Mouse (Mus musculus): ENCODE measurements around the gene Mipol1. TPM values are rescaled to one million over a fixed set of nuclear protein-coding genes. Genes with fewer than 3 reads are reported as not detected.

Gene Mipol1
- total RNA-seq (2021) = 1 to 10 TPM; 4.1 to 4.5 TPM
- 1.3 and 1.5 TPM in 2 replicates for polyA plus RNA-seq (2012; rRNA removed)
- long read RNA-seq, partial matches to known transcripts = 0 of 3 reads
- long read RNA-seq, other reads (novel, unspliced or antisense) = 1 of 3 reads

DNA sequence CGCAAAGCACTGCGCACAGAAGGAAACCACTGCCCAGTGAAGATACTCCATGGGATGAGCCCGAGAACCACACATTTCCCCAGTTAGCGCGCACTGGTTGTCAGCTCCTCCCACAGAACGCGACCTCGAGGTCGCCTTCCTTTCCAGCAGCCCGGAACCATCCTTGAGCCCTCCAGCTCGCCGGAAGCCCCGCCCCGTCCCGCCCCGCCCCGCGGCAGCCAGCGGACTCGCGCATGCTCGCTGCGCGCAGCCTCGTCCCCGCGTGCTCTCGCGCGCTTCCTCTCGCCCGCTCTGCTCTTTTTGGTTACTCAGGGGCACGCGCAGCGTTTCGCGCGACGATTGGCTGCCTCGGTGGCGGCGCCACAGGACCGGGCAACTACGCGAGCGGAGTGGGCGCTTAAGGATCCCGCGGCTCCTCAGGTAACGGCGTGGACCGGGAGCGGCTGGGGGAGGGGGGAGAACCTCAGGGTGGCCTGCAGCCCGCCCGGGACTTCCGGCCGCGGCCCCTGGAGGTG is at the start of gene Mipol1, which contains the start of gene Prps1l3:
Gene Mipol1, plus strand, starts transcription at position 236 of the 515 bp plus-strand sequence.
Gene Prps1l3, plus strand, starts transcription at position 221 of the 515 bp plus-strand sequence.
- no peaks in the 10 kb centered on the region; the same call in none of the 2 replicates for H3K36me3 ChIP-seq (ENCODE audit: control insufficient read depth, insufficient read depth, low read length)
- peak within 1 kb of the TSS; percentile 97 for H3K27ac ChIP-seq
- peak; percentile 88 to 93 for DNase-seq
- no peaks in the 10 kb centered on the region for H3K27me3 ChIP-seq (ENCODE audit: control insufficient read depth, insufficient read depth, low read length)
- H3K9ac ChIP-seq (ENCODE audit: low read depth, low read length) = peak within 1 kb of the TSS; percentile 89
- TF ChIP-seq CTCF (IDR thresholded peaks at IDR 0.05) (0 out of 2 replicates have a peak, but pooled peaks have one; percentile 10), POLR2A (IDR thresholded peaks at IDR 0.05; ENCODE audit: insufficient read depth, low read depth, low read length) (peak; percentile 79), EP300 (IDR thresholded peaks at IDR 0.05; ENCODE audit: insufficient read depth, low read depth, low read length) (0 out of 2 replicates have a peak, but pooled peaks have one; percentile 41)
- under 1% methylated on average over 58 of the region's 58 CpGs for WGBS
- peak within 1 kb of the TSS; percentile 70 for H3K4me3 ChIP-seq
- intact Hi-C loops (cut with DNase I) = loop anchor here (2.0 to 5.0 kb wide), 2 partner anchors 19 to 1782 kb away; partner anchors contain the start of genes Gemin2 and Sec23a
- H3K4me1 ChIP-seq (ENCODE audit: control insufficient read depth, insufficient read depth, low read length) = peaks cover 7% of the 10 kb centered on the region
- peaks cover 2% of the 10 kb centered on the region for H3K79me2 ChIP-seq (replicated peaks; ENCODE audit: control insufficient read depth, insufficient read depth, low read length)

DNA sequence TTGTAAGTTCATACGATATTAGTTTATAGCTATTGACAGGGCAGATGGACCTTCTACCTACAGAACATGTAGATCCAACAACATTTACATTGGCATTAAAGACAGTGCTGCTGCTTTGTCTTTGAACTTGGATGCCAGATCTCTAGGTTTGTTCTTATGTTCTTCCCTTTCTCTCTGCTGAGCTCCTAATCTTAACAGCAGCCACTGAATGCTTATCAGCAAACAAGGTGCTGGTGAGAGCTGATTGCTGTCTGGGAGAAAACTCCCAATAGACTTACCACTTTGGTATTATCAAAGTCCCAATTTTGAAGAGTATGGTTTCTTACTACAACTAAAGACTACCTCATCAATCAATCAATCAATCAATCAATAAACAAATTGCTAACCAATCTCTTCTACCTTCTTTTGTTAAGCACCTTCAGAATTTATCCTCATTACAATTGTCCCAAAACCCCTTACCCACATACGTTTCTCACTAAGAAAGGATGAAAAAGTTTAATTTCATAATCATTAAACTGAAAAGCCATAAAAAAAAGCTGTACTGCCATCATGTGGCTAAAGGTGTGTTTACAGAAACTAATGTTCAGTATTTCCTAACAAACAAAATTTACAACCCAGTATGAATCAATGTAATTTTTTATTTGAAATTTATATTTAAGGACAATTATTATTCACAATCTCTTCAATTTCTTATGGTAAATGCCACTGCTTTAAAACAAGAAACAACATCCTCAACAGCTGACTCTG is 45.7 kb upstream of the Mipol1 start:
- Histone ChIP-seq H3K9ac (ENCODE audit: low read depth, low read length) (no peak overlapping the region), H3K4me3 (no peak overlapping the region), H3K36me3 (ENCODE audit: control insufficient read depth, insufficient read depth, low read length) (no peaks in the 10 kb centered on the region), H3K27me3 (ENCODE audit: control insufficient read depth, insufficient read depth, low read length) (no peaks in the 10 kb centered on the region), H3K27ac (no peak overlapping the region), H3K4me1 (ENCODE audit: control insufficient read depth, insufficient read depth, low read length) (peaks cover 1% of the 10 kb centered on the region), H3K79me2 (replicated peaks; ENCODE audit: control insufficient read depth, insufficient read depth, low read length) (no peaks in the 10 kb centered on the region)
- intact Hi-C loops (cut with DNase I) = loop anchor here (5.0 to 10.0 kb wide), 2 partner anchors 197 to 500 kb away; no protein-coding TSS in a partner anchor
- DNase-seq = no peak
- 50% methylated on average over 2 of the region's 2 CpGs for WGBS
- TF ChIP-seq EP300 (IDR thresholded peaks at IDR 0.05; ENCODE audit: insufficient read depth, low read depth, low read length) = no peak
- peak; percentile 59 for TF ChIP-seq CTCF (IDR thresholded peaks at IDR 0.05)

DNA sequence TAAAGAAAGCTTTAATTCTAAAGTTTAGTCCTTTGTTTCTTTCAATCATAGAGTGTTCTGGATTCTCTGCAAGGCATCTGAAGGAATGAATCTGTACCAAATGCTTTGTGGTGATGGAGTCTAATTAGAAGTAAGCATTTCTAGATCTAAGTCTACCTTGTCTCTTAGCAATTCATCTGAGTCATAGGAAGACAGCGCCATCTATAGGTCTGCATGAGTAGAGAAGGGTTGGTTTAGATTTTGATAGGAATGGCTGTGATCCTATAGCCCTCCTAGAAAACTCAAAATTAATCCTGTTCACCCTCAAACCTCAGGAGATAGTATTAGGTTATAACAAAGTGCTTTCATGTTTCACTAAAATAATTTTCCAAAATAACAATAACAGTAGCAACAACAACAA is 44.8 kb upstream of the Mipol1 start:
- Histone ChIP-seq H3K9ac (ENCODE audit: low read depth, low read length) (no peak overlapping the region), H3K4me1 (ENCODE audit: control insufficient read depth, insufficient read depth, low read length) (no peaks in the 10 kb centered on the region), H3K79me2 (replicated peaks; ENCODE audit: control insufficient read depth, insufficient read depth, low read length) (no peaks in the 10 kb centered on the region), H3K36me3 (ENCODE audit: control insufficient read depth, insufficient read depth, low read length) (no peaks in the 10 kb centered on the region), H3K27me3 (ENCODE audit: control insufficient read depth, insufficient read depth, low read length) (no peaks in the 10 kb centered on the region), H3K4me3 (no peak overlapping the region), H3K27ac (no peak overlapping the region)
- intact Hi-C loops (cut with DNase I) = loop anchor here (5.0 to 10.0 kb wide), 2 partner anchors 198 to 501 kb away; no protein-coding TSS in a partner anchor
- 0% methylated on average over 1 of the region's 1 CpGs for WGBS
- TF ChIP-seq EP300 (IDR thresholded peaks at IDR 0.05; ENCODE audit: insufficient read depth, low read depth, low read length) (no peak), POLR2A (IDR thresholded peaks at IDR 0.05; ENCODE audit: insufficient read depth, low read depth, low read length) (no peak), CTCF (IDR thresholded peaks at IDR 0.05) (peak; percentile 73)
- DNase-seq = no peak

DNA sequence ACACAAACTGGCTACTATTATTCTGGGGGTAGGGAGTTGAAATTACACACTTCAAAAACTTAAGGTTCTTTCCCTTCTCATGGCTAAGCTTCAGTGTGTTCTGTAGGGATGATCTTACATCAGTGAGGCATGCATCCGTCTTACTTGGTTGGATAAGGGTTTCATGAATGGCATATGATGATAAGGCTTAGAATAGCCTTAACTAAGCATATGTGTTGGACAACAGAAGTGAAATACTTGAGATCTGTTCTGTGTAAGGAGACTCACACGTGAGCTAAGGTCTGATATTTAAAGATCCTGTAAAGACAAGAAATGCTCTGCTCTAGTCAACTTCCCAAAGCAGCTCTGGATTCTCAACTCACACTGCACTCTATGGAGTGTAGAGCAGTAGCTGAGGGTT is 44.1 kb upstream of the Mipol1 start:
- Histone ChIP-seq H3K27me3 (ENCODE audit: control insufficient read depth, insufficient read depth, low read length) (no peaks in the 10 kb centered on the region), H3K9ac (ENCODE audit: low read depth, low read length) (no peak overlapping the region), H3K27ac (no peak overlapping the region), H3K4me3 (no peak overlapping the region), H3K36me3 (ENCODE audit: control insufficient read depth, insufficient read depth, low read length) (no peaks in the 10 kb centered on the region), H3K4me1 (ENCODE audit: control insufficient read depth, insufficient read depth, low read length) (no peaks in the 10 kb centered on the region), H3K79me2 (replicated peaks; ENCODE audit: control insufficient read depth, insufficient read depth, low read length) (no peaks in the 10 kb centered on the region)
- no peak for DNase-seq
- WGBS = 42% methylated on average over 2 of the region's 2 CpGs
- intact Hi-C loops (cut with DNase I) = loop anchor here (5.0 to 10.0 kb wide), 2 partner anchors 199 to 501 kb away; no protein-coding TSS in a partner anchor
- TF ChIP-seq POLR2A (IDR thresholded peaks at IDR 0.05; ENCODE audit: insufficient read depth, low read depth, low read length) (no peak), EP300 (IDR thresholded peaks at IDR 0.05; ENCODE audit: insufficient read depth, low read depth, low read length) (no peak), CTCF (IDR thresholded peaks at IDR 0.05) (no peak)

DNA sequence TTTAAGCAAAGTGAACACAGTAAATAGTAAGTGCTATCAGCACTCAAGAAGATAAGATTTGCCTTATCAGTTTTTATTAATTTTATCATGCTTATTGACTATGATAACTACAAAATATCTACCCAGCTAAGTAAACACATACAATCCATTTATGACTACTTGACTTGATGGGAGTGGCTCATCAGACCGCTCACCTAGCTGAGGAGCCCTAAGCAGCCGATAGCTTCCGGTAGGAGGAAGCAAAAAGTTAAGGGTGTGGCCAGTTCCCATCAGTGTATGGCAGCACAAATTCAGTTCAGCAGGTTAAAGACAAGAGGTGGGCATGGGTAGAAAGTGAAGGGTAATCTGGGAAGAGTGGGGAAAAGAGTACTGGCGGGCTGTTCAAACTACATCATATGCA is 43.2 kb upstream of the Mipol1 start:
- TF ChIP-seq CTCF (IDR thresholded peaks at IDR 0.05) = no peak
- no peak for TF ChIP-seq EP300 (IDR thresholded peaks at IDR 0.05; ENCODE audit: insufficient read depth, low read depth, low read length)
- TF ChIP-seq POLR2A (IDR thresholded peaks at IDR 0.05; ENCODE audit: insufficient read depth, low read depth, low read length) = no peak
- Histone ChIP-seq H3K36me3 (ENCODE audit: control insufficient read depth, insufficient read depth, low read length) (no peaks in the 10 kb centered on the region), H3K27me3 (ENCODE audit: control insufficient read depth, insufficient read depth, low read length) (no peaks in the 10 kb centered on the region), H3K79me2 (replicated peaks; ENCODE audit: control insufficient read depth, insufficient read depth, low read length) (no peaks in the 10 kb centered on the region), H3K27ac (no peak overlapping the region), H3K4me3 (no peak overlapping the region), H3K4me1 (ENCODE audit: control insufficient read depth, insufficient read depth, low read length) (no peaks in the 10 kb centered on the region), H3K9ac (ENCODE audit: low read depth, low read length) (no peak overlapping the region)
- WGBS = 75% methylated on average over 4 of the region's 4 CpGs
- no peak for DNase-seq
- intact Hi-C loops (cut with DNase I) = loop anchor here (5.0 to 10.0 kb wide), 2 partner anchors 200 to 502 kb away; no protein-coding TSS in a partner anchor

Data from heart, adult 2 months (tissue).